Mouse (Mus musculus) ES-Bruce4 (cell line): ENCODE results near the gene Agfg2. TPM values are rescaled to one million over a fixed set of nuclear protein-coding genes. Genes with fewer than 3 reads are reported as not detected.
A peak's percentile ranks its signal among the peaks of the same experiment; 100 is the strongest.
"Not testable (repeated sequence)": the region's sequence is repeated elsewhere in the genome, so short reads cannot be mapped to it uniquely, and the experiment has no call there.

Experiments used
- H3K27ac ChIP-seq: 2 replicates; pipeline ENCODE4 v1.5.1; 2012; ENCODE audit warnings: low read length, inconsistent platforms; ENCODE audit not compliant: insufficient read depth
- H3K27me3 ChIP-seq: 2 replicates; pipeline ENCODE4 v1.6.1; 2012; ENCODE audit warnings: mild to moderate bottlenecking, low read length, inconsistent platforms; ENCODE audit not compliant: control insufficient read depth, poor library complexity, insufficient read depth, severe bottlenecking
- H3K36me3 ChIP-seq: 2 replicates; pipeline ENCODE4 v1.6.1; 2012; ENCODE audit warnings: inconsistent platforms, mild to moderate bottlenecking, low read length, moderate library complexity; ENCODE audit not compliant: control insufficient read depth, poor library complexity, insufficient read depth, severe bottlenecking
- H3K4me1 ChIP-seq: one replicate; pipeline ENCODE4 v1.8.1; 2011; ENCODE audit warnings: low read length; ENCODE audit not compliant: control insufficient read depth, insufficient read depth
- H3K4me3 ChIP-seq: 2 replicates; pipeline ENCODE4 v1.5.1; 2011; ENCODE audit warnings: low read depth, mild to moderate bottlenecking, low read length
- H3K9ac ChIP-seq: 2 replicates; pipeline ENCODE4 v1.6.1; 2012; ENCODE audit warnings: low read depth, mild to moderate bottlenecking, inconsistent platforms; ENCODE audit not compliant: poor library complexity, severe bottlenecking
- H3K9me3 ChIP-seq: replicated peaks from 2 replicates; pipeline ENCODE4 v1.6.1; 2012; ENCODE audit warnings: mild to moderate bottlenecking, low read length, inconsistent platforms; ENCODE audit not compliant: control insufficient read depth, poor library complexity, insufficient read depth, severe bottlenecking
- CTCF ChIP-seq: IDR thresholded peaks from one replicate; pipeline ENCODE4 v1.8.1; 2011; ENCODE audit warnings: low read depth, low read length
- EP300 ChIP-seq: IDR thresholded peaks from 2 replicates; pipeline ENCODE4 v1.6.1; 2011; ENCODE audit warnings: low read depth, low read length; ENCODE audit not compliant: insufficient read depth
- POLR2A ChIP-seq: IDR thresholded peaks from one replicate; pipeline ENCODE4 v1.8.1; 2011; ENCODE audit warnings: low read length; ENCODE audit not compliant: insufficient read depth
- polyA plus RNA-seq: library from polyadenylated mRNA; stranded (reverse); fragments of >200 nt; gene quantifications from 2 replicates; pipeline ENCODE4 v1.2.4, GENCODE M21; 2011; ENCODE audit warnings: low read depth; ENCODE audit not compliant: missing spikeins, insufficient read depth, insufficient read length

The Agfg2 gene
- 14.8 and 16.0 TPM in 2 replicates for polyA plus RNA-seq

GRCm38 (mm10) chr5:137684294-137685123 lies at the start of gene Agfg2:
TSS of gene Agfg2 (minus strand) at chr5:137684726.
- Histone ChIP-seq H3K36me3 (no peaks in the 10 kb centered on the region), H3K27me3 (no peaks in the 10 kb centered on the region), H3K9ac (peak within 1 kb of the TSS; percentile 87), H3K9me3 (no peaks in the 10 kb centered on the region), H3K4me3 (peak within 1 kb of the TSS; percentile 89), H3K4me1 (no peaks in the 10 kb centered on the region), H3K27ac (no peak within 1 kb of the TSS)
- TF ChIP-seq CTCF (no peak), EP300 (no peak), POLR2A (peak; percentile 25)

GRCm38 (mm10) chr5:137733638-137734288 lies 49.2 kb upstream of the Agfg2 start:
- Histone ChIP-seq H3K4me3 (no peak overlapping the region), H3K9me3 (no peaks in the 10 kb centered on the region), H3K4me1 (peaks cover 6% of the 10 kb centered on the region), H3K9ac (no peak overlapping the region), H3K36me3 (no peaks in the 10 kb centered on the region), H3K27ac (no peak overlapping the region), H3K27me3 (no peaks in the 10 kb centered on the region)
- TF ChIP-seq EP300, result no peak

GRCm38 (mm10) chr5:137726767-137727166 lies 42.2 kb upstream of the Agfg2 start:
- Histone ChIP-seq H3K4me3 (no peak overlapping the region), H3K9me3 (no peaks in the 10 kb centered on the region), H3K27me3 (no peaks in the 10 kb centered on the region), H3K27ac (no peak overlapping the region), H3K4me1 (no peaks in the 10 kb centered on the region), H3K9ac (no peak overlapping the region), H3K36me3 (no peaks in the 10 kb centered on the region)
- peak; percentile 24 for TF ChIP-seq CTCF
- no peak for TF ChIP-seq POLR2A
- no peak for TF ChIP-seq EP300

- Histone ChIP-seq H3K27ac (no peak overlapping the region), H3K36me3 (no peaks in the 10 kb centered on the region), H3K4me1 (peaks cover 3% of the 10 kb centered on the region), H3K4me3 (no peak overlapping the region), H3K27me3 (no peaks in the 10 kb centered on the region), H3K9me3 (no peaks in the 10 kb centered on the region), H3K9ac (no peak overlapping the region)
- TF ChIP-seq EP300 (no peak), POLR2A (no peak), CTCF (no peak)
Measured at GRCm38 (mm10) chr5:137723840-137724239, 39.3 kb upstream of the Agfg2 start.

GRCm38 (mm10) chr5:137720558-137721164 lies 36.1 kb upstream of the Agfg2 start:
- not testable (repeated sequence) for H3K4me1 ChIP-seq, H3K27ac ChIP-seq, H3K27me3 ChIP-seq, H3K9me3 ChIP-seq, H3K9ac ChIP-seq, H3K4me3 ChIP-seq, H3K36me3 ChIP-seq

GRCm38 (mm10) chr5:137719088-137719487 lies 34.6 kb upstream of the Agfg2 start:
- no peak overlapping the region for H3K4me3 ChIP-seq
- no peaks in the 10 kb centered on the region for H3K27me3 ChIP-seq
- no peaks in the 10 kb centered on the region for H3K36me3 ChIP-seq
- peaks cover 3% of the 10 kb centered on the region for H3K4me1 ChIP-seq
- TF ChIP-seq EP300 (no peak), CTCF (no peak), POLR2A (no peak)
- H3K9ac ChIP-seq, result no peak overlapping the region
- no peak overlapping the region for H3K27ac ChIP-seq
- 0 out of 2 replicates have a peak, but pooled peaks cover 2% of the 10 kb centered on the region for H3K9me3 ChIP-seq
